Mouse (Mus musculus): Measurements from ENCODE around the gene Ostf1.

Gene Ostf1

DNA sequence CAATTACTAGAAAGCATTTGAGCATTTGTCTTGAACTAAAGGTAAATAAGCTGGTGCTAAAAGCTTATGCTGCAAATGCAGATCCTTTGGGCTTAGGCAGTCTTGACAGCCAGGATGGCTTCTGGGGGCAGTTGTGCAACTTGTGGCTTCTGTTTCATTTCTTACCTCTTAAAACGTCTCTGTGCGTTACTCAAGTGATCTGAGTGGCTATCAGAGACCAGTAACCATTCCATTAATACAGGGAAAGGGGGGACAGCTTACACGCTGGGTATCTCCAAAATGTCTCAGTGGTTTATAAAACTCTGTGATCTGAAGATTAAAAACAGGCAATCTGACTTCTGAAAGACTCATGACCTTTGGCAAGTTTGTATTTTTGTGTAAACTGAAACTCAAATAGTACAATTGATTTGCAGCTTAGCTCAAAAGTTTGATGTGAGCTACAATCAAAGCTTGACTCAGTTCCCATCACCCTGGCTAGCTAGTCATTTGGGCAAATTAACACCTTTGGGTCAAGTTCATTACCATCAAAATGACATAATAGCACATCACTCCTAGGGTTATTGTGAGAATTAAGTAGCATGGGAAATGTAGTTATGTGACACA lies 62.7 kb downstream of the Ostf1 start:
- DNase-seq (ENCODE audit: low read depth, low spot score): no peak

DNA sequence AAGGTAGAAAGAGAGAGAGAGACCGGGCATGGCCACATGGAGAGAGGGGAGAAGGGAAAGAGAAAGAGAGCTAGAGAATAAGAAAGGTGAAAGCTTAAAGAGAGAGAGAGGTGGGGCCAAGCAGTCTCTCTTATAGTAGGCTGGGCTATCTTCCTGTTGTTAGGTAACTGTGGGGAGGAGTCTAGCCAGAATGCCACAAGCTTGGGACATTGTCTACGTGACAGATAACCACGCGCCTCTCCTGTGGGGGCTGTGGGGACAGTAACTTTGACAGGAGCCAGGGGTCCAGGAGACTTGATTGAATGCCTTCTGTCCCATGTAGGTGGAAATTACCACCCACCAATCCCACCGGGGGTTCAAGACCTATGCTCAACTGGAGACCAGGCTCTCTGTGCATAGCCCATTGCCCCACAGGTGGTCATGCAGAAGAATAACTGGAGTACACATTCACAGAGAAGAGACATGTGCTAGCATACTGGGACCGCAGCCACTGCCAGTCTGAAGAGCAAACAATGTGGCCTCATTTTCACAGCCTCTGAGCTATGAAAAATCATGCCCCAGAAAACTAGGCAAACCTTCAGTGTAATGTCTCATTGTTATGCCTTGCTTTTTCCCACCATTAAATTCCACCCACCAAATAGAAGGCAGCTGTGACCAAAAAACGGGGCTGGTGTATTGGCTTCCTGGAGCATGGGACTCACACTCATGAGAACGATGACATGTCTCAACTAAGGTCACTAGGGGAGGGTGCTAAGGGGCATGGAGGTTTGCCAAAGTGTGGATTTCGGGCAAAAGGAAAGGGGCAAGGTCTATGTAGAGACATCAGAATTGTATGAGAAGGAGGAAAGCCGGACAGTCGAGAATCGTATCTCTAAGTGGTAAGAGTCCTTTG lies 63.4 kb downstream of the Ostf1 start:
- no peak for DNase-seq (ENCODE audit: low read depth, low spot score)

DNA sequence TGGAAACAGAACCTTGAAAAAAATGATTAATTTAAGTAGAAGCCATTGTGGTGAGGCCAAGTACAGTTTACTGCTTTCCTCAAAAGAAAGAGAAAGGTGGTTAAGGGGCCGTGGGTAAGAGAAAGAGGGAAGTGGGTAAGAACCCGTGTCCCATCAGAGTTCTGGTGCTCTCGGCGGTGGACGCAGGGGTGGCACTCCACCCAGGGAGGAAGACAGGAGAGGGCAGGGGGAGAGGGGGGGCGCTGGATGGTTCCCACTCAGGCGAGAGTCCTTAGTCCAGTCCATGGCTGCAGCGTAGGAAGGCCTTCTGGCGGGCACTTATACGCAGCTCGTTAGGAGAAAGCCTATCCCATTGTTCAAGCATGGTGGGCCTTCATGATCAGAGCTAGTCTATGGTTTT lies 64.1 kb downstream of the Ostf1 start:
- no peak for DNase-seq (ENCODE audit: low read depth, low spot score)

DNA sequence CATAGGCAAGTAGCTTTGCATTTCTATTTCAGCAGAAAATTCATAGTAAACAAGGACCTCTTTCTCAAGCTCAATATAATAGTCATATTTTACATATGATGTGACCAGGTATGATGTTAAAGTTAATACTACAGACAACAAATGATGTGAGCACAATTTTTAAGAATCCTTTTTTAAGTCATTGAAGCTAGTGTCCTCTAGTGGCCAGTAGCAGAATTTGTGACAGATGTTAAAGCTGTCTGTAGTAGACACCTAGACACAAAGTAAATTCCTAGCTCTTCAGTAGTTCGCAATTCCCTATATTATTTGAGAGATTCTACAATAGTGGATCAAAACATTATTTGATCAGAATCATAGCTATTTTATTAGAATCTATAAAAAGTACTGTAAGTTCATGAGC lies 73.9 kb downstream of the Ostf1 start:
- DNase-seq (ENCODE audit: low read depth, low spot score): no peak

DNA sequence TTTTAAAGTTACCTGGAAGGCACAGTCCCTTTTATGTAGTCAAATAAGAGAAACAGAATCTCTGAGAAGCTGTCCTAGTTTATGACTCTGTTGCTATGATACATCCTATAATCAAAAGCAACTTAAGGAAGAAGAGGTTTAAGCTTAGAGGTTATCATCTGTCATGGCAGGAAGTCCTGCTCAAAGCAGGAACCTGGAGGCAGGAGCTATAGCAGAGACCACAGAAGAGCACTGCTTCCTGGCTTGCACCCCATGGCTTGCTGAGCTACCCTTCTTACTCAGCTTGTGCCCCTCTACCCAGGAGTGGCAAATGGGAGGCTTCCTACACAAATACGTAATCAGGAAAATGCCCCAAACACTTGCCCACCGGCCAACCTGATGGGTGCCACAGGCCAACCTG lies 76.0 kb downstream of the Ostf1 start:
- no peak for DNase-seq (ENCODE audit: low read depth, low spot score)

DNA sequence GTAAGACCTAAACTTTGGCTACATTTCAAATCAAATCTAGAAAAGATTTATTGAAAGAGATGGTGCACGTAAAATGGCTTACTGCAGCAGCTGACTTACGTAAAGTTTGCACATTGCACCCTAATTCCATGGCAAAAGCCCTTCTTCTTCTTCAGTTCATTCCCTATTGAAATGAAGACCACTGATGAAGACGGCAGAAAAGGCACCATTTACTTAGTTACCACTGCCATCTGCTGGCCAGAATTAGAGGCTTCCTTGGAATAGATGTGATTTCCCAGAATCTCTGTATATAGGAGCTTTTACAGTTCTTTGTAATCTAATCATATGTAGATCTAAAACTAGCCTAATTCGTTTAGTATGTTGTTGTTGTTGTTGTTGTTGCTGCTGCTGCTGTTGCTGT lies 83.0 kb downstream of the Ostf1 start:
- DNase-seq (ENCODE audit: low read depth, low spot score): peak; percentile 7

All from skeletal muscle tissue, adult 2 months (tissue).